Mouse (Mus musculus) liver, embryonic 14.5 days (tissue): ENCODE measurements around the gene Ajm1. TPM values are rescaled to one million over a fixed set of nuclear protein-coding genes. Genes with fewer than 3 reads are reported as not detected.

Source experiments
- ATAC-seq: fragments of 200-750 bp; cut with Nextera tagmentation; 2 replicates; pipeline ENCODE4 v1.8.0; 2017; ENCODE audit warnings: moderate number of reproducible peaks, mild to moderate bottlenecking, moderate library complexity; ENCODE audit not compliant: insufficient read depth
- DNase-seq, 3 experiments: peaks; one replicate each; pipeline ENCODE4 v3.0.0-alpha.2; 2012 to 2013; ENCODE audit warnings: low read depth in 3 of 3, low spot score in 3 of 3
- H3K27ac ChIP-seq: fragments of 300-500 bp; sonication (generic); 2 replicates; pipeline ENCODE4 v1.5.1; 2014; ENCODE audit warnings: moderate library complexity, mild to moderate bottlenecking, control low read depth, inconsistent platforms
- H3K27me3 ChIP-seq: fragments of 300-500 bp; sonication (generic); 2 replicates; pipeline ENCODE4 v1.6.1; 2014; ENCODE audit warnings: mild to moderate bottlenecking, low read length, moderate library complexity; ENCODE audit not compliant: control insufficient read depth, insufficient read depth
- H3K36me3 ChIP-seq: fragments of 300-500 bp; sonication (generic); replicated peaks from 2 replicates; pipeline ENCODE4 v1.6.1; 2014; ENCODE audit warnings: low read depth; ENCODE audit not compliant: control insufficient read depth, insufficient read depth
- H3K4me1 ChIP-seq, 2 experiments: fragments of 200-500 bp in 1 of 2; fragments of 300-500 bp in 1 of 2; sonication (generic) in 1 of 2; replicated peaks; 2 replicates each; pipeline ENCODE4 v1.6.1; 2012 to 2014; ENCODE audit warnings: antibody characterized with exemption in 1 of 2, inconsistent platforms in 1 of 2, low read length in 1 of 2; ENCODE audit not compliant: control insufficient read depth in 2 of 2, insufficient read depth in 2 of 2
- H3K4me2 ChIP-seq: fragments of 300-500 bp; sonication (generic); 2 replicates; pipeline ENCODE4 v1.6.1; 2014; ENCODE audit warnings: low read depth, mild to moderate bottlenecking, control low read depth, moderate library complexity
- H3K4me3 ChIP-seq, 2 experiments: fragments of 200-500 bp in 1 of 2; fragments of 300-500 bp in 1 of 2; sonication (generic) in 1 of 2; 2 replicates each; pipeline ENCODE4 v1.5.1; 2012 to 2014; ENCODE audit warnings: low read depth in 2 of 2, low read length in 2 of 2, mild to moderate bottlenecking in 2 of 2, control low read depth in 1 of 2, inconsistent platforms in 1 of 2, moderate library complexity in 1 of 2; ENCODE audit not compliant: insufficient read depth in 1 of 2
- H3K9ac ChIP-seq: fragments of 300-500 bp; sonication (generic); replicated peaks from 2 replicates; pipeline ENCODE4 v1.6.1; 2014; ENCODE audit warnings: mild to moderate bottlenecking, control low read depth, moderate library complexity
- H3K9me3 ChIP-seq: fragments of 300-500 bp; sonication (generic); 2 replicates; pipeline ENCODE4 v1.6.1; 2016; ENCODE audit warnings: low read length, mixed read lengths; ENCODE audit not compliant: control insufficient read depth
- CTCF ChIP-seq: IDR thresholded peaks from 2 replicates; pipeline ENCODE4 v1.5.1; 2016; ENCODE audit warnings: antibody characterized with exemption, low read depth, control low read depth
- EP300 ChIP-seq: IDR thresholded peaks from 2 replicates; pipeline ENCODE4 v1.6.1; 2016; ENCODE audit warnings: antibody characterized with exemption, low read depth
- WGBS: fragments of 180-500 bp; shearing (Covaris S2); extraction: QIAGEN DNeasy Blood & Tissue Kit; methylation state at CpG from one replicate; pipeline ENCODE4 v1.1.7; 2014; ENCODE audit not compliant: insufficient replicate concordance; 5-methylcytosine and 5-hydroxymethylcytosine counted together
- polyA plus RNA-seq, 2 experiments: library from polyadenylated mRNA; depleted of rRNA in 1 of 2; stranded (reverse) in 1 of 2; unstranded in 1 of 2; fragments of >200 nt; fragmentation: Nextera tagmentation in 1 of 2; extraction: Ambion mirVana in 1 of 2; gene quantifications; 2 replicates each; pipeline versions ENCODE4 v1.2.1 to v1.2.3; 2012 to 2014

Gene Ajm1
- polyA plus RNA-seq, 2 experiments = 0.07 TPM; not detected in 1

- Histone ChIP-seq H3K27me3 (peaks cover 58% of the 10 kb centered on the region), H3K4me3 (no peak overlapping the region), H3K9ac (no peak overlapping the region), H3K4me1 (peaks cover 10 to 15% of the 10 kb centered on the region in 2 experiments), H3K4me2 (no peak overlapping the region), H3K9me3 (no peaks in the 10 kb centered on the region), H3K27ac (no peak overlapping the region), H3K36me3 (no peaks in the 10 kb centered on the region)
- ATAC-seq (no peak), DNase-seq (no peak)
- TF ChIP-seq EP300 = no peak
- no peak for TF ChIP-seq CTCF
- WGBS = 19% methylated on average over 92 of the region's 92 CpGs
Measured at GRCm38 (mm10) chr2:25576965-25577891, 4.3 kb downstream of the Ajm1 start.

DNA sequence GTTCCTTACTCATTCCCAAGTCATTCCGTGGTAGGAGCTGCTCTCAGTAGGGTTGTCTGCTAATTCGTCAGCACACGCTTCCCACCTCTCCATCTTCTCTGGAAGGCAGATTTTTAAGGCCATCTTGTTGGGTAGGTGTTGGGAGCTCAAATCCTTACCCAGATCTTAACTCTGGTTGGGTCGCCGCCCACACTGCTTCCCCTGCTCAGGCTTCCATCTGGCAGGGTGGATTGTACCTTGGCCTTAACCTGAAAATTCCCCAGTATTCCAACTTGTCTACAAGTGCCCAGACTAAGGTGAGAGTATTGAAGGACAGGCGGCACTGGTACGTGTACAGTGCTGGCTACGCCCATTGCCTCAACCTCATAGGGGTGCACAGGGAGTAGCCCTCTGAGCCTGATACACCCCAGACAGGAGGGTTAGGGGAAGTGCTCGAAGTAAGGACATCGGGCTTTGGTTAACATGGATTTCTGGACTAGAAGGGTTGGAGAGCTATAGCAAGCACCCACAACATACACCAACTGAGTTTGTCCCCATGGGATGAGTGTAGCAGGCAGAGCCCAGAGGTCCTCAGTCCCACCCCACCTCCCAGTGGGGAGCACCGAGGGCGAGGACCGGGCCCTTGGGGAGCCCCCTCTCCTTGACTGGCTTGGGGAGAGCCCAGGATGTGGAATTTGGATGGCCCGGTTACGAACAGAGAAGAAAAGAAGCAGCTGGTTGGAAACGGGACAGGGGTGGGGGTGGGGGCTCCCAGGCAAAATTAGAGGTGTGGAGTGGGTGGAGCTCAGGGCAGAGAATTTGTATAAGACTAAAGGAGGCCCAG is 5.3 kb downstream of the Ajm1 start:
- Histone ChIP-seq H3K9me3 (no peaks in the 10 kb centered on the region), H3K27ac (no peak overlapping the region), H3K36me3 (no peaks in the 10 kb centered on the region), H3K4me1 (peaks cover 10 to 13% of the 10 kb centered on the region in 2 experiments), H3K27me3 (peaks cover 58% of the 10 kb centered on the region), H3K4me2 (peak overlapping the region; percentile 86), H3K9ac (no peak overlapping the region), H3K4me3 (no peak overlapping the region)
- 71% methylated on average over 16 of the region's 16 CpGs for WGBS
- ATAC-seq (no peak), DNase-seq (no peak)
- TF ChIP-seq CTCF = no peak
- no peak for TF ChIP-seq EP300

- Histone ChIP-seq H3K27me3 (peaks cover 52% of the 10 kb centered on the region), H3K4me3 (peak overlapping the region; percentile 59 to 88), H3K36me3 (no peaks in the 10 kb centered on the region), H3K27ac (no peak overlapping the region), H3K9ac (peak overlapping the region; percentile 57), H3K4me2 (peak overlapping the region; percentile 86), H3K4me1 (peaks cover 10 to 13% of the 10 kb centered on the region in 2 experiments), H3K9me3 (no peaks in the 10 kb centered on the region)
- DNase-seq = no peak
- no peak for TF ChIP-seq CTCF
- no peak for TF ChIP-seq EP300
- WGBS = 22% methylated on average over 21 of the region's 21 CpGs
- ATAC-seq = no peak
Measured at GRCm38 (mm10) chr2:25575432-25576027, 6.0 kb downstream of the Ajm1 start.

DNA sequence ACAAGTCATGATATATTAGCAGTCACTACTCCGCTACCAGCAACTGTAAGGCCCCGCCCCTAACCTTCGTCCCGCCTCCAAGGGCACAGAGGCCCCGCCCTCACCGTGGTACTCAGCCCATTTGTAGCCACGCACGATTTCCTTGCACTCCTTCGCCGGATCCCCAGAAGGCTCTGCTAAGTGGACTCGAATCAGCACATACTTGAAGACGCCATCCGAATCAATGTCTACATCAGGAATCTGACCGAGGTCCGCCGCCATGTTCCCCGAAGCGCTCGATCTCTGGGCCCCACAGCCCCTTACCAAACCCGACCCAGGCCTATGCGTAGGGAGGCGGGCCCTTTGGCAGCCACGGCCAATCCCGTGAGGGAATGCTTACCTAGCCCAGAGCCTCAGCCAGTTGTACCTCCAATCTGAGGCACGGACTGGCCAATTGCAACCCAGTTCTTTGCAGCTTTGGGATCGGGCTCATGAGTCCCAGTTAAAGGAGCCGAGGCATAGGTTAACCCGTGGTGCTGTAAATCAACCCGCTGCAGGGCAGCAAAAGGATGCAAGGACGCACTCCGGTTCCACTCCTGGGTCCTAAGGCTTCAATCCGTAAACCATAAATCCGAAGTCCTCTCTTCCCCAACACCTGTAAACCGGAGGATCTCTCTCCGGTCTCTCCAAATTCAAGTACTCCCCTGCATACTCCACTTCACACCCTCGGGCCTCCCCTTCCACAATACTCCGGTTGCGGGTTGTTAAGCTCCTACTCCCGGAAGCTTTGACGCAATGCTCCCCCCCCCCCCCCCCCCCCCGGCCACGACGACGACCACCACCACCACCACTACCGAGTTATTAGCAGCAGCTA is 6.8 kb downstream of the Ajm1 start, which contains the start of the genes Mamdc4 and Phpt1:
Gene Mamdc4, minus strand, starts transcription at position 267 of the 853 bp plus-strand sequence.
Gene Phpt1, minus strand, starts transcription at position 646 of the 853 bp plus-strand sequence.
- Histone ChIP-seq H3K9me3 (no peaks in the 10 kb centered on the region), H3K4me2 (peak within 1 kb of the TSS; percentile 86), H3K4me1 (peaks cover 10 to 13% of the 10 kb centered on the region in 2 experiments), H3K36me3 (no peaks in the 10 kb centered on the region), H3K27me3 (peaks cover 44% of the 10 kb centered on the region), H3K4me3 (peak within 1 kb of the TSS; percentile 59 to 88), H3K27ac (no peak within 1 kb of the TSS), H3K9ac (peak within 1 kb of the TSS; percentile 57)
- ATAC-seq = peak; percentile 95
- peak; percentile 85 to 89 (median 86) for DNase-seq
- TF ChIP-seq EP300 (no peak), CTCF (no peak)
- under 1% methylated on average over 44 of the region's 45 CpGs for WGBS
